Mouse (Mus musculus): ENCODE data around the gene Fam83b. TPM values are rescaled to one million over a fixed set of nuclear protein-coding genes. Genes with fewer than 3 reads are reported as not detected.
A peak's percentile ranks its signal among the peaks of the same experiment; 100 is the strongest.

Fam83b gene
- polyA plus RNA-seq (2015; fragmentation: Nextera tagmentation; extraction: Ambion mirVana): 1.1 and 1.3 TPM in 2 replicates

DNA sequence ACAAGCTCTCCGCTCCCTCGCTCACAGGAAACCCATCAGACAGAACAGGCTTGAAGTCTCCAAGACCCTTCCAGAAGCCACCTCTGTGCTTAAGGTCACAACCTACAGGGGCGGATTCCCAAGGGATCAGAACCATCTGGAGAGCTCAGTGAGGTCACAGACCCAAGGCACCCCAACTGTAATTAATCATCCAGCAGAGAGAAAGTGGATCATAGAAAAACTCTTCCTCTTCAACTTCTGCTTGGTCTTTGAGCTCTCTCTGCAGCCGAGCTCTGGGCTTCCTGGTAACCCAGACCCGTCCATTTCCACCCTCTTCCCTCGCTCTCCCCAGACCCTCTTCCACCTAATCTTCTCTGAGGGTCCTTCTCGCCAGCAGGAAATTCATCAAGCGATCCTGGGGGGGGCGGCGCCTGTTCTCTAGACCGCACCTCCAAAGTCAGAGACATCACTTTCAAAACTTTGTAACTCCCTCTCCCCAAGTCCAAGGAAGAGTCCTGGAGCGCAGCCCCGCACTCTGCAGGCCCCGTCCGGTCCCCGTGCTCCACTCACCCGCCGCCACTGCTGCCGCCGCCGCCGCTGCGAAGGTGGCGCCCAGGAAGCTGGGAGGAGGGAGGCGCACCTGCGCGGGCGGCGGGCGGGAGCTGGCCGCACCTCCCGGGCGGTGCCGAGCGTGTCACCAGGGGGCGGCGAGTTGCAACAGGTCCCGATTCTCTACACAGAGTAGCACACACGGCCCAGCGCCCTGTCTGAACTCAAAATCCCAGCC, at the start of gene Fam83b:
Gene Fam83b, minus strand, starts transcription at position 602 of the 766 bp plus-strand sequence.
- Histone ChIP-seq H3K36me3 (ENCODE audit: insufficient read depth, low read length) (no peaks in the 10 kb centered on the region), H3K9ac (replicated peaks; ENCODE audit: low read length) (peak within 1 kb of the TSS; percentile 62), H3K27me3 (ENCODE audit: insufficient read depth, low read length) (no peaks in the 10 kb centered on the region), H3K4me2 (replicated peaks; ENCODE audit: low read depth, low read length) (peak within 1 kb of the TSS; percentile 84), H3K4me1 (ENCODE audit: insufficient read depth, low read length) (no peaks in the 10 kb centered on the region), H3K27ac (ENCODE audit: low read length) (peak within 1 kb of the TSS; percentile 2; the same call in 1 of the 2 replicates), H3K4me3 (ENCODE audit: low read length) (peak within 1 kb of the TSS; percentile 57), H3K9me3 (ENCODE audit: low read length) (no peaks in the 10 kb centered on the region)
- peak; percentile 93 for ATAC-seq (ENCODE audit: low FRiP score, low TSS enrichment)
- 1% methylated on average over 32 of the region's 40 CpGs for WGBS

DNA sequence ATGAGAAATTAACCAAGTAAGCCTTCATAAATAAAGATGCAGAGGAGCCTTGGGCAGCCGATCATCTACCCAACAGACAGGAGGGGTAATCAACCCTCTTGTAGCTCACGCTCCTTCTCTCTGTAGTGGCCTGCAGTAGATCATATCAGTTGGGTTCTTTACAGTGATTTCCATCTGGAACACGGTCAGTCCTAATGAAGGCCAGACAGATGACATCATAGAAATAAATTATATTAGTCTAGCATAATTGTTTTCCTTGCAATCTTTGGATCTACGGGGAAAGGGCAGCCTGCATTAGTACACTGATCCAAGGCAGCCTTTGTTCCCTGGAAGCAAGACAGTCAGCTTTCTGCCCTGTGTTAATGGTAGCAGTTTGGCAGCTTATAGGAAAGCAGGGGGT, 47.2 kb upstream of the Fam83b start:
- H3K4me2 ChIP-seq (replicated peaks; ENCODE audit: low read depth, low read length): no peak overlapping the region
- no peak for ATAC-seq (ENCODE audit: low FRiP score, low TSS enrichment)
- WGBS: 49% methylated on average over 4 of the region's 4 CpGs

DNA sequence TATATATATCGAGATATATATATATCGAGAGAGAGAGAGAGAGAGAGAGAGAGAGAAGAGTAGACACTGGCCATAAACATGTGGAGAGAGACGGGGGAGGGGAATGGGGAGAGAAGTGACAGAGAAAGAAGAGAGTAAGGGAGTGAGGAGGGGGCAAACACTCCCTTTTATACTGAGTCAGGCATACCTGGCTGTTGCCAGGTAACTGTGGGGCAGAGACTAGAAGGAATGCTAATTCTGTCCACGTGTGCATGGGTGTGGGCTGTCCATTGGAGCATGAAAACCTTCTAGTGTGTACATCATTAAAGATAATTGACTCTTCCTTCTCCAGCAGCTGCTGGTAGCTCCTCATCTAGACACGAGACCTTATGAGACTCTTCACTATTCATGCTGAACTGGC, 36.8 kb upstream of the Fam83b start:
- H3K27ac ChIP-seq (ENCODE audit: low read length): no peak overlapping the region
- ATAC-seq (ENCODE audit: low FRiP score, low TSS enrichment): 0 out of 2 replicates have a peak, but pooled peaks have one; percentile 49
- H3K9ac ChIP-seq (replicated peaks; ENCODE audit: low read length): no peak overlapping the region
- H3K36me3 ChIP-seq (ENCODE audit: insufficient read depth, low read length): no peaks in the 10 kb centered on the region
- H3K4me2 ChIP-seq (replicated peaks; ENCODE audit: low read depth, low read length): no peak overlapping the region
- no peaks in the 10 kb centered on the region for H3K9me3 ChIP-seq (ENCODE audit: low read length)
- H3K27me3 ChIP-seq (ENCODE audit: insufficient read depth, low read length): no peaks in the 10 kb centered on the region
- no peaks in the 10 kb centered on the region for H3K4me1 ChIP-seq (ENCODE audit: insufficient read depth, low read length)
- WGBS: 70% methylated on average over 5 of the region's 5 CpGs
- H3K4me3 ChIP-seq (ENCODE audit: low read length): no peak overlapping the region

More for the DNA sequence above, 47.2 kb upstream of the Fam83b start:
- H3K4me3 ChIP-seq (ENCODE audit: low read length): no peak overlapping the region
- H3K4me1 ChIP-seq (ENCODE audit: insufficient read depth, low read length): no peaks in the 10 kb centered on the region
- no peaks in the 10 kb centered on the region for H3K9me3 ChIP-seq (ENCODE audit: low read length)
- H3K27me3 ChIP-seq (ENCODE audit: insufficient read depth, low read length): no peaks in the 10 kb centered on the region
- H3K9ac ChIP-seq (replicated peaks; ENCODE audit: low read length): no peak overlapping the region
- H3K27ac ChIP-seq (ENCODE audit: low read length): no peak overlapping the region
- H3K36me3 ChIP-seq (ENCODE audit: insufficient read depth, low read length): no peaks in the 10 kb centered on the region

- Histone ChIP-seq H3K27ac (ENCODE audit: low read length) (no peak overlapping the region), H3K4me1 (ENCODE audit: insufficient read depth, low read length) (no peaks in the 10 kb centered on the region), H3K9me3 (ENCODE audit: low read length) (no peaks in the 10 kb centered on the region), H3K27me3 (ENCODE audit: insufficient read depth, low read length) (no peaks in the 10 kb centered on the region), H3K9ac (replicated peaks; ENCODE audit: low read length) (no peak overlapping the region), H3K36me3 (ENCODE audit: insufficient read depth, low read length) (no peaks in the 10 kb centered on the region), H3K4me3 (ENCODE audit: low read length) (no peak overlapping the region), H3K4me2 (replicated peaks; ENCODE audit: low read depth, low read length) (no peak overlapping the region)
- WGBS: 77% methylated on average over 2 of the region's 2 CpGs
- ATAC-seq (ENCODE audit: low FRiP score, low TSS enrichment): no peak
Measured at GRCm38 (mm10) chr9:76602874-76603273, 36.0 kb upstream of the Fam83b start.

DNA sequence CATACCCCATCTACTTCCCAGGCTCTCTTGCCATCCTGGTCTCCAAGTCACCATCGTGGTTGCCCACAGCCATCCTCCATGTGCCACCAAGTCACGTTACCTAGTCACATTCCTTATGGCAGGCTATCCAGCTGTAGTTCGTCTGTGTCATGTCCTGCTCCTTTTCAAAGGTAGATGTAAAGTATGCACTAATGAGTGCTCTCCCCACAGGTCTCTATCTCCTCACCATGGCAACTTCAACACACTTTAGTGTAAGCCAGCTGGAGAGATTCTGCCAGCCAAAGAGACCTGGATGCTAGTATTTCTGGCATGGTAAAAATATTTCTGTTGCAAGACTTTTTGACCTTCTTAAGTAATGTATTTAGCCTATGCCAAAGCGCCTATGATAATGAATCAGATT, 30.5 kb upstream of the Fam83b start:
- Histone ChIP-seq H3K36me3 (ENCODE audit: insufficient read depth, low read length) (no peaks in the 10 kb centered on the region), H3K9me3 (ENCODE audit: low read length) (no peaks in the 10 kb centered on the region), H3K27ac (ENCODE audit: low read length) (no peak overlapping the region), H3K27me3 (ENCODE audit: insufficient read depth, low read length) (no peaks in the 10 kb centered on the region), H3K4me2 (replicated peaks; ENCODE audit: low read depth, low read length) (no peak overlapping the region), H3K4me1 (ENCODE audit: insufficient read depth, low read length) (no peaks in the 10 kb centered on the region), H3K9ac (replicated peaks; ENCODE audit: low read length) (no peak overlapping the region), H3K4me3 (ENCODE audit: low read length) (no peak overlapping the region)
- no peak for ATAC-seq (ENCODE audit: low FRiP score, low TSS enrichment)
- WGBS: 86% methylated on average over 4 of the region's 4 CpGs

GRCm38 (mm10) chr9:76593841-76594240, 26.9 kb upstream of the Fam83b start:
- no peak for ATAC-seq (ENCODE audit: low FRiP score, low TSS enrichment)
- H3K4me2 ChIP-seq (replicated peaks; ENCODE audit: low read depth, low read length): no peak overlapping the region
- no peaks in the 10 kb centered on the region for H3K27me3 ChIP-seq (ENCODE audit: insufficient read depth, low read length)
- H3K9me3 ChIP-seq (ENCODE audit: low read length): no peaks in the 10 kb centered on the region
- H3K4me3 ChIP-seq (ENCODE audit: low read length): no peak overlapping the region
- no peak overlapping the region for H3K9ac ChIP-seq (replicated peaks; ENCODE audit: low read length)
- H3K4me1 ChIP-seq (ENCODE audit: insufficient read depth, low read length): no peaks in the 10 kb centered on the region
- H3K36me3 ChIP-seq (ENCODE audit: insufficient read depth, low read length): no peaks in the 10 kb centered on the region
- H3K27ac ChIP-seq (ENCODE audit: low read length): no peak overlapping the region
- 22% methylated on average over 2 of the region's 2 CpGs for WGBS

- Histone ChIP-seq H3K4me1 (ENCODE audit: insufficient read depth, low read length) (no peaks in the 10 kb centered on the region), H3K9ac (replicated peaks; ENCODE audit: low read length) (no peak overlapping the region), H3K4me2 (replicated peaks; ENCODE audit: low read depth, low read length) (no peak overlapping the region), H3K36me3 (ENCODE audit: insufficient read depth, low read length) (no peaks in the 10 kb centered on the region), H3K4me3 (ENCODE audit: low read length) (no peak overlapping the region), H3K27ac (ENCODE audit: low read length) (no peak overlapping the region), H3K27me3 (ENCODE audit: insufficient read depth, low read length) (no peaks in the 10 kb centered on the region), H3K9me3 (ENCODE audit: low read length) (no peaks in the 10 kb centered on the region)
- no peak for ATAC-seq (ENCODE audit: low FRiP score, low TSS enrichment)
- WGBS: 83% methylated on average over 6 of the region's 6 CpGs
Measured at GRCm38 (mm10) chr9:76583943-76584342, 17.0 kb upstream of the Fam83b start.

- Histone ChIP-seq H3K9me3 (ENCODE audit: low read length) (no peaks in the 10 kb centered on the region), H3K4me3 (ENCODE audit: low read length) (no peak overlapping the region), H3K27ac (ENCODE audit: low read length) (no peak overlapping the region), H3K36me3 (ENCODE audit: insufficient read depth, low read length) (no peaks in the 10 kb centered on the region), H3K9ac (replicated peaks; ENCODE audit: low read length) (no peak overlapping the region), H3K27me3 (ENCODE audit: insufficient read depth, low read length) (no peaks in the 10 kb centered on the region), H3K4me2 (replicated peaks; ENCODE audit: low read depth, low read length) (no peak overlapping the region), H3K4me1 (ENCODE audit: insufficient read depth, low read length) (no peaks in the 10 kb centered on the region)
- no peak for ATAC-seq (ENCODE audit: low FRiP score, low TSS enrichment)
- 84% methylated on average over 5 of the region's 5 CpGs for WGBS
Measured at GRCm38 (mm10) chr9:76581966-76582365, 15.1 kb upstream of the Fam83b start.

DNA sequence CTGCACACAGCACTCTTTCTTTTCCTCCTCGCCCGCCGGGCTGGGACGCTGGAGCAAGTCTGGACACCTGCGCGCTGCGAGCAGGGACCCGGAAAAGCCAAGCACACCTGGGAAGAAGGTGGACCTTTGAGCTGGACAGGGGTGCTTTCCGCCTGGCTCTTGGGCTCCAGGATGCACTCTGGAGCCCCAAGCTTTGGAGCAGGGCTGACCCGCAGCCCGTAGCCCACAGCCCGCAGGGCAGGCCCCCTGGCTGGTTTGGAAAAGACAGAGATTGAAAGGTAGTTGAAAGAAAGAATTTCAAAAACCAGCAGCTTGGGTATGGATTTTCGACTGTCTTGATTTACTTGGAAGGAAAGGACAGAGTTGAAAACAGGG, 352 bp upstream of the Fam83b start:
- ATAC-seq (ENCODE audit: low FRiP score, low TSS enrichment): peak; percentile 61
- Histone ChIP-seq H3K4me2 (replicated peaks; ENCODE audit: low read depth, low read length) (peak overlapping the region; percentile 84), H3K27me3 (ENCODE audit: insufficient read depth, low read length) (no peaks in the 10 kb centered on the region), H3K36me3 (ENCODE audit: insufficient read depth, low read length) (no peaks in the 10 kb centered on the region), H3K4me1 (ENCODE audit: insufficient read depth, low read length) (no peaks in the 10 kb centered on the region), H3K9ac (replicated peaks; ENCODE audit: low read length) (peak overlapping the region; percentile 62), H3K27ac (ENCODE audit: low read length) (peak overlapping the region; percentile 2; the same call in 1 of the 2 replicates), H3K9me3 (ENCODE audit: low read length) (no peaks in the 10 kb centered on the region), H3K4me3 (ENCODE audit: low read length) (peak overlapping the region; percentile 57)
- WGBS: 3% methylated on average over 13 of the region's 13 CpGs

DNA sequence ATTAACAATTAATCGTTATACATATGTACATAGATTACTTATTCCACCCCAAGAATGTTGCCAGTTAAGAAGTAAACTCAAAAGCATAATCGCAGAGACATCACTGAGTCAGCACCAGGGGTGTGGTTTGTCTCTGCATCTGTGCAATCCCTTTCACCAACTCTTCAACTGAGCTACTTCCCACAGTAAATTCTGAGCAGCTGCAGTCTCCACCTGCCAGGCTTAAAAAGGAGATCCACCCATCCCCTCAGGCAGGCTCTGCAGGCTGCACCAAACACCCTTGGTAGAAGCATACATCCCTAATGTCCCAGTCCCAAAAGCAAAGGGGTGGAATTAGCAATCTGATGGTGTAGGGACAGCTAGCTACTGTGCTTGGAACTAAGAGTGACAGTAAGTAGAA, 1.3 kb downstream of the Fam83b start:
- 81% methylated on average over 2 of the region's 2 CpGs for WGBS
- Histone ChIP-seq H3K4me1 (ENCODE audit: insufficient read depth, low read length) (no peaks in the 10 kb centered on the region), H3K4me2 (replicated peaks; ENCODE audit: low read depth, low read length) (no peak overlapping the region), H3K9ac (replicated peaks; ENCODE audit: low read length) (no peak overlapping the region), H3K9me3 (ENCODE audit: low read length) (no peaks in the 10 kb centered on the region), H3K27ac (ENCODE audit: low read length) (no peak overlapping the region), H3K4me3 (ENCODE audit: low read length) (no peak overlapping the region), H3K27me3 (ENCODE audit: insufficient read depth, low read length) (no peaks in the 10 kb centered on the region), H3K36me3 (ENCODE audit: insufficient read depth, low read length) (no peaks in the 10 kb centered on the region)
- no peak; the same call in 1 of the 2 replicates for ATAC-seq (ENCODE audit: low FRiP score, low TSS enrichment)

All from kidney, embryonic 16.5 days (tissue).